Mouse (Mus musculus) brain, embryonic 14.5 days (tissue): ENCODE data around the gene Ahnak2. TPM values are rescaled to one million over a fixed set of nuclear protein-coding genes. Genes with fewer than 3 reads are reported as not detected.

ENCODE experiments used
- DNase-seq: peaks from one replicate; pipeline ENCODE4 v3.0.0-alpha.2; 2011; ENCODE audit warnings: low read depth
- CTCF ChIP-seq: fragments of 200-500 bp; IDR thresholded peaks from 2 replicates; pipeline ENCODE4 v1.5.1; 2012; ENCODE audit warnings: inconsistent platforms, mild to moderate bottlenecking, moderate library complexity, borderline replicate concordance; ENCODE audit not compliant: insufficient read depth, insufficient read length; ENCODE audit errors: extremely low read depth
- POLR2A ChIP-seq: fragments of 200-500 bp; IDR thresholded peaks from 2 replicates; pipeline ENCODE4 v1.6.1; 2012; ENCODE audit warnings: mild to moderate bottlenecking, inconsistent platforms, borderline replicate concordance; ENCODE audit not compliant: poor library complexity, insufficient read depth, insufficient read length, severe bottlenecking; ENCODE audit errors: extremely low read depth
- polyA plus RNA-seq: library from polyadenylated mRNA; depleted of rRNA; stranded (reverse); fragments of >200 nt; gene quantifications from 2 replicates; pipeline ENCODE4 v1.2.3, GENCODE M21; 2012; rRNA removed

The Ahnak2 gene
- polyA plus RNA-seq, 1 experiment = 1.6 TPM

DNA sequence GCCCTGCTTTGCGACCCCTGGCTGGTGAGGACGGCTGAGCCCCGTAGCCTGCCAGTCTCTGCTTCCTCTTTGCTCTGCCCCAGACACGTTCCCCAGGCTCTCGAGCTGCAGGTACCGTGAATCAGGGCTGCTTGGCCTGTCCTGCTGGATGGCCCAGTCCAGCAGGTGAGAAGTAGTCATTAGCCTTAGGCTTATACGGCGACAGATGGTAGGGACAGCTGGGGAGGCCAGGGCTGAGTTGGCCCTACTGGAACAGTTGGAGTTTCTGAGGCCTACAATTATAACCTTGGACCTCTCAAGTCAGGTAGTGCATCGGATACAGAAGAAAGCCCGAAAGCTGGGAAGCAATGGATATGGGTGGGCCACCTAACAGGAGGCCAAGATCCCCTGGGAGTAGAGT lies 69.9 kb downstream of the Ahnak2 start:
- DNase-seq = no peak
- TF ChIP-seq POLR2A (no peak), CTCF (no peak)

DNA sequence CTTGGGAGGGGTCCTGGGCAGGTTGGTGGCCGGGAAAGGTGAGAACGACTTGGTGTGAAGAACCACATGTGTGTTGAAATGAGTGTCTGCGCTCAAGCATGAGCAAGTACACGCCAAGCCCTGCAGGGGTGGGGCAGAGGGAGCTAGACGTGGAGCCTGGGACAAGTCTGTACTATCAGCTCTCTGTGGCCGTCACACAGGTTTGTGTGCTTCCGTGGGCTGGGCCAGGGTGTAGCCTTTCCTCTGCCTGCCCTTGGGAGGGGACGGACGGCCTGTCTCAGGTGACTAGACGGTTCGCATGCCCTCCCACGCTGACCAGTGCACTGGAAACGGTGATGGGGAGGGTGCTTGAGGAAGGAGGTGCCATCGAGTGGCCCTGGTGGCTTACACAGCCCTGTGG lies 71.6 kb downstream of the Ahnak2 start:
- TF ChIP-seq POLR2A (no peak), CTCF (no peak)
- DNase-seq = no peak

DNA sequence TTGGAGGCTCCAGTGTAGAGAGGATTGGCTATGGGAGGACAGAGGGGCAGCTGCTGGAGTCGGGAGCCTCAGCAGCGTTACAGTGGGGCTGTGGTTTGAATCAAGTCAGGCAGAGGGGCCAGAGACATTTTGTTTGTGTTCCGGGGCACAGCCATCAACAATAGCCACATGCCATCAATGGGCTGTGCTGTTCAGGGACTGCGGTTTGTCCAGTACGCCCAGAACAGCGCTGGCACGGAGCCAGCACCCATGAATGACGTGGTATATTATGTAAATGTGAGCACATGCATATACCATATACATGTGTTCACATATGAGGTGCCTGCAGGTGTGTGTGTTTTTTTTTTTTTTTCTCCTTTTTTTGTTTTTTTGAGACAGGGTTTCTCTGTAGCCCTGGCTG lies 74.7 kb downstream of the Ahnak2 start:
- no peak for TF ChIP-seq CTCF
- no peak for TF ChIP-seq POLR2A
- DNase-seq = no peak

DNA sequence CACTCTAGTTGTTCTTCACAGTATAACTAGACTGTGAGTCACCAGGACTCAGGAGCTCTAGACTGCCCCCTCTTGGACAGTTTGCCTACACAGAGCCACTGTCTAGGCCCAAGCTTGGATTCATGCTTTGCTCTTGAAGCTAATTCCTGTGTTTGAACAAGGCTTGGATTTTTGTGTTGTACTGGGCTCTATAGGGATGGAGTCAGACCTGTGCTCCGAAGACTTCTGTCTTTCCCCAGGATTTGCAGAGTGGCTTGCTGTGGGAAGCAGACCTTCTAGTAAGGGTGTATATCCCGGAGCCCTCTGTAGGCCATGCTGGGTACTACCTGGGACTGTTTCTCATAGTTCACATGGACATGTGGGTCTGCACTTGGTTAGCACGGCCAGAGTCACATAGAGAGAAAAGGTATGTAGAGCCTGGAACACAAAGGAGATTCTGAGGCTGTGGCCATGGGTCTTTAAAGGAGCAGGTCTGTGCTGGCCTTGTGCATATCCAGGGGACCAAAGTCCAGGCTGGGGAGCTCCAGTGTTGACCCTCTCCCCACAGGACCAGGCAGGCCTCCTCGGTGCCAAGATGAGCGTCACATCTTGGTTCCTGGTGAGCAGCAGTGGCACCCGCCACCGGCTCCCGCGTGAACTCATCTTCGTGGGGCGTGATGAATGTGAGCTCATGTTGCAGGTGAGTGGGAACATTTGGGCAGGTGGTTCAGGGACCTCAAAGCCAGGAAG lies 78.2 kb downstream of the Ahnak2 start:
- peak; percentile 73 for DNase-seq
- TF ChIP-seq POLR2A (no peak), CTCF (peak; percentile 52; the same call in 1 of the 2 replicates)

DNA sequence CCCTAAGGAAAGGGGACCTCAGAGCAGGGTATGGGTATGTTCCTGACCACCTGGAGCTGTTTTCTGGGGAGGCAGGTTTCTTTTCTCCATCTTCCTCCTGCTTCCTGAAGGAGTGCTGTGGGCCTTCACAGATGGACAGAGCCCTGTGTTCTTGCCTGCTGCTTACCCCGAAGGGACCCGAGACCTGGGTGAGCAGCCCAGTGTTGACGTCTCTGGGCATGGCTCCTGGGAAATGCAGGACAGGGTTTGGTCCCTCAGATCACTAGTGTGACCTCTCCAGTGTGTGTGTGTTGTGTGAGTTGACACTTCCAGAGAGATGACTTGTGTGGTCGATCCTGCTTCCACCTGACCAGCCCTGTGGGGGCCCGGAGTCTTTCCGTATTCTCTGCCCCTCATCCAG lies 79.0 kb downstream of the Ahnak2 start:
- no peak for DNase-seq
- no peak for TF ChIP-seq POLR2A
- TF ChIP-seq CTCF = no peak

DNA sequence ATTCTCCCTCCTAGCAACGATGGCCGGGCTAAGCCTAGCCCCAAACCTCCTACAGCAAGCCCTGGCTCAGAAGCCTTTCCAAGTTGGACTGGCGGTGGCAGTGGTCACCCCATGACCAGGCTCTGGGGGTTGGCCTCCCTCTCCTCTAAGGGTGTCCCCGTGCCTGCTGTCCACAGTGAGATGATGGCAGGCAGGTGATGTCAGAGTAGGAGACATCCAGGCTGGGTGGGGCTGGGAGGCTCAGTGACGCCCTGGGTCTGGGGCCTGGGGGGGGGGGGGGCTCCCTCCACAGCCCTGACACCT lies 79.5 kb downstream of the Ahnak2 start:
- TF ChIP-seq POLR2A (no peak), CTCF (no peak)
- DNase-seq = no peak

DNA sequence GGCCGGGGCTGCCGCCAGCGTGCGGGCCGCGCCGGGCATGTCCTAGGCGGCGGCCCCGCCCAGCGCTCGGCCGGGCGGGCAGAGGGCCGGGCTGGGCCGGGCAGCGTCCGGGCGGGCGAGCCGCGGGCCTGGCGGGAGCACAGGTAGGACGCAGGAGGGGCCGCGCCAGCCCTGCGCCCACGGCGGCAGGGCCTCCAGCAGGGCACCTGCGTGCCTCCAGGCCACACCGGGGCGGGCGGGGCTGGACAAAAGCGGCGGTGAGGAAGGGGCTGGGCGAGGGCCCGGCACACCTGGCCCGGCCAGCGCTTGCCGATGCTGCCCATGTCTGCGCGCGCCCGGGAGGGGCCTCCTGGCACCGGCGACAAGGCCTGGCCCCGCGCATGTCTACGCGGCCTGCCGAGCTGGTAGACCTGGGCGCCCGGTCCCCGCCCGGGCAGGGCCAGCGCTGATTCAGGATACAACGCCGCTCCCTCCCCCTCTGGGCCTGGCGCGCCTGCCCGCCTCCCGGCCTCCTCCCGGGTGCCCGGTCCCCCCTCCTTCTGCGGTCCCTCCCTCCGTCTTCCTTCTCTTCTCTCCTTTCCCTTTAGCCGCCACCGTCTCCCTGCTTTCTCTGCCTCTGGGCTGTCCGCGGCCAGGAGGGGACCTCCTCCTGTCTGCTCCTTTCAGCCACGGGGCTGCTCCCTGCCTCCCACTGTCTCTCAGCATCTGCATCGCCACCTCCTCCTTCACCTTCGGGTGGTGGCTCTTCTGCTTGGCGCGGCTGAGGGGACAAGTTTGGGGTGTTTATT lies 80.0 kb downstream of the Ahnak2 start:
- peak; percentile 52 for DNase-seq

More for the DNA sequence above, 80.0 kb downstream of the Ahnak2 start:
- TF ChIP-seq CTCF (no peak), POLR2A (no peak)

Other genes with a start within 250 kb of the Ahnak2 start
- gene Inf2, start 213.9 kb downstream of the Ahnak2 start, polyA plus RNA-seq = 7.8 and 8.4 TPM in 2 replicates
- gene Adssl1, start 182.6 kb downstream of the Ahnak2 start, polyA plus RNA-seq = 2.3 and 4.4 TPM in 2 replicates
- gene Siva1, start 158.0 kb downstream of the Ahnak2 start, polyA plus RNA-seq = 57.4 and 98.6 TPM in 2 replicates
- gene Akt1, start 127.8 kb downstream of the Ahnak2 start, polyA plus RNA-seq = 303 and 319 TPM in 2 replicates
- 2.6 and 5.0 TPM in 2 replicates for gene Zbtb42, start 123.8 kb downstream of the Ahnak2 start, polyA plus RNA-seq
- gene Cep170b, start 82.2 kb downstream of the Ahnak2 start, polyA plus RNA-seq = 48.8 and 82.9 TPM in 2 replicates
- 6.5 and 6.8 TPM in 2 replicates for gene Pld4, start 42.0 kb downstream of the Ahnak2 start, polyA plus RNA-seq
- 13.6 and 14.7 TPM in 2 replicates for gene Clba1, start 6.3 kb upstream of the Ahnak2 start, polyA plus RNA-seq
- gene Cdca4, start 26.8 kb upstream of the Ahnak2 start, polyA plus RNA-seq = 42.3 and 71.4 TPM in 2 replicates
- 0.05 and 0.07 TPM in 2 replicates for gene Gpr132, start 65.6 kb upstream of the Ahnak2 start, polyA plus RNA-seq
- 46.1 and 74.7 TPM in 2 replicates for gene Jag2, start 127.1 kb upstream of the Ahnak2 start, polyA plus RNA-seq
- 34.9 and 47.3 TPM in 2 replicates for gene Nudt14, start 139.5 kb upstream of the Ahnak2 start, polyA plus RNA-seq
- gene Btbd6, start 173.8 kb upstream of the Ahnak2 start, polyA plus RNA-seq = 61.4 and 61.7 TPM in 2 replicates
- 63.9 and 67.1 TPM in 2 replicates for gene Brf1, start 198.0 kb upstream of the Ahnak2 start, polyA plus RNA-seq
- gene Pacs2, start 211.9 kb upstream of the Ahnak2 start, polyA plus RNA-seq = 81.8 and 109 TPM in 2 replicates